Mouse (Mus musculus): Measurements from ENCODE around the gene 2810408A11Rik. TPM values are rescaled to one million over a fixed set of nuclear protein-coding genes. Genes with fewer than 3 reads are reported as not detected.

2810408A11Rik gene
- total and polyA plus RNA-seq, 2 experiments from 2014 or later = 3.9 to 6.3 TPM

GRCm38 (mm10) chr11:69945997-69946891 lies 45.5 kb upstream of the 2810408A11Rik start:
- peak overlapping the region; percentile 60 for H3K4me3 ChIP-seq (ENCODE audit: low read depth, low read length)
- H3K9ac ChIP-seq (replicated peaks; ENCODE audit: low read depth, low read length) = peak overlapping the region; percentile 50
- no peaks in the 10 kb centered on the region for H3K9me3 ChIP-seq (replicated peaks; ENCODE audit: control insufficient read depth, low read length)
- no peak for ATAC-seq (ENCODE audit: insufficient read depth, low read depth)
- peaks cover 38% of the 10 kb centered on the region for H3K36me3 ChIP-seq (replicated peaks; ENCODE audit: control insufficient read depth, insufficient read depth, low read length)
- peak overlapping the region; percentile 62 for H3K4me2 ChIP-seq (ENCODE audit: low read depth, low read length)
- 83% methylated on average over 18 of the region's 18 CpGs for WGBS
- H3K27ac ChIP-seq (ENCODE audit: low read depth) = peak overlapping the region; percentile 94
- no peaks in the 10 kb centered on the region for H3K27me3 ChIP-seq (ENCODE audit: control insufficient read depth, insufficient read depth, low read length)
- TF ChIP-seq EP300 (IDR thresholded peaks at IDR 0.05; ENCODE audit: low read depth) (no peak), CTCF (IDR thresholded peaks at IDR 0.05; ENCODE audit: low read depth) (no peak)
- peaks cover 11% of the 10 kb centered on the region for H3K4me1 ChIP-seq (ENCODE audit: control insufficient read depth, insufficient read depth)
- DNase-seq (ENCODE audit: low spot score) = no peak

- no peak for ATAC-seq (ENCODE audit: insufficient read depth, low read depth)
- 66% methylated on average over 13 of the region's 13 CpGs for whole genome bisulfite sequencing
- Histone ChIP-seq H3K9ac (replicated peaks; ENCODE audit: low read depth, low read length) (no peak overlapping the region), H3K4me1 (ENCODE audit: control insufficient read depth, insufficient read depth) (peaks cover 11% of the 10 kb centered on the region), H3K36me3 (replicated peaks; ENCODE audit: control insufficient read depth, insufficient read depth, low read length) (peaks cover 38% of the 10 kb centered on the region), H3K4me3 (ENCODE audit: low read depth, low read length) (no peak overlapping the region), H3K9me3 (replicated peaks; ENCODE audit: control insufficient read depth, low read length) (no peaks in the 10 kb centered on the region), H3K4me2 (ENCODE audit: low read depth, low read length) (no peak overlapping the region), H3K27ac (ENCODE audit: low read depth) (no peak overlapping the region), H3K27me3 (ENCODE audit: control insufficient read depth, insufficient read depth, low read length) (no peaks in the 10 kb centered on the region)
- TF ChIP-seq EP300 (IDR thresholded peaks at IDR 0.05; ENCODE audit: low read depth) = no peak
- TF ChIP-seq CTCF (IDR thresholded peaks at IDR 0.05; ENCODE audit: low read depth) = no peak
- no peak for DNase-seq (ENCODE audit: low spot score)
These were observed 44.4 kb upstream of the 2810408A11Rik start for GRCm38 (mm10) chr11:69945216-69945615.

- ATAC-seq (ENCODE audit: insufficient read depth, low read depth) (no peak), DNase-seq (ENCODE audit: low spot score) (no peak)
- Histone ChIP-seq H3K36me3 (replicated peaks; ENCODE audit: control insufficient read depth, insufficient read depth, low read length) (peaks cover 36% of the 10 kb centered on the region), H3K4me3 (ENCODE audit: low read depth, low read length) (no peak overlapping the region), H3K4me1 (ENCODE audit: control insufficient read depth, insufficient read depth) (peaks cover 28% of the 10 kb centered on the region), H3K9me3 (replicated peaks; ENCODE audit: control insufficient read depth, low read length) (no peaks in the 10 kb centered on the region), H3K27me3 (ENCODE audit: control insufficient read depth, insufficient read depth, low read length) (no peaks in the 10 kb centered on the region), H3K27ac (ENCODE audit: low read depth) (no peak overlapping the region), H3K4me2 (ENCODE audit: low read depth, low read length) (no peak overlapping the region), H3K9ac (replicated peaks; ENCODE audit: low read depth, low read length) (no peak overlapping the region)
- 65% methylated on average over 4 of the region's 4 CpGs for WGBS
- TF ChIP-seq EP300 (IDR thresholded peaks at IDR 0.05; ENCODE audit: low read depth) = no peak
- no peak for TF ChIP-seq CTCF (IDR thresholded peaks at IDR 0.05; ENCODE audit: low read depth)
These were observed 40.2 kb upstream of the 2810408A11Rik start for GRCm38 (mm10) chr11:69940962-69941361.

- TF ChIP-seq EP300 (IDR thresholded peaks at IDR 0.05; ENCODE audit: low read depth) = no peak
- no peak for TF ChIP-seq CTCF (IDR thresholded peaks at IDR 0.05; ENCODE audit: low read depth)
- H3K4me2 ChIP-seq (ENCODE audit: low read depth, low read length) = no peak overlapping the region
- whole genome bisulfite sequencing = 90% methylated on average over 17 of the region's 17 CpGs
- no peak for ATAC-seq (ENCODE audit: insufficient read depth, low read depth)
- H3K27me3 ChIP-seq (ENCODE audit: control insufficient read depth, insufficient read depth, low read length) = peaks cover 7% of the 10 kb centered on the region
- H3K9ac ChIP-seq (replicated peaks; ENCODE audit: low read depth, low read length) = no peak overlapping the region
- H3K27ac ChIP-seq (ENCODE audit: low read depth) = no peak overlapping the region
- H3K4me1 ChIP-seq (ENCODE audit: control insufficient read depth, insufficient read depth) = peaks cover 30% of the 10 kb centered on the region
- H3K36me3 ChIP-seq (replicated peaks; ENCODE audit: control insufficient read depth, insufficient read depth, low read length) = peaks cover 24% of the 10 kb centered on the region
- H3K4me3 ChIP-seq (ENCODE audit: low read depth, low read length) = no peak overlapping the region
- DNase-seq (ENCODE audit: low spot score) = no peak
- no peaks in the 10 kb centered on the region for H3K9me3 ChIP-seq (replicated peaks; ENCODE audit: control insufficient read depth, low read length)
These were observed 38.9 kb upstream of the 2810408A11Rik start for GRCm38 (mm10) chr11:69939731-69940130.

- H3K36me3 ChIP-seq (replicated peaks; ENCODE audit: control insufficient read depth, insufficient read depth, low read length) = peaks cover 20% of the 10 kb centered on the region
- TF ChIP-seq EP300 (IDR thresholded peaks at IDR 0.05; ENCODE audit: low read depth) = no peak
- no peak for TF ChIP-seq CTCF (IDR thresholded peaks at IDR 0.05; ENCODE audit: low read depth)
- no peaks in the 10 kb centered on the region for H3K9me3 ChIP-seq (replicated peaks; ENCODE audit: control insufficient read depth, low read length)
- ATAC-seq (ENCODE audit: insufficient read depth, low read depth) = no peak
- H3K4me1 ChIP-seq (ENCODE audit: control insufficient read depth, insufficient read depth) = peaks cover 30% of the 10 kb centered on the region
- peaks cover 8% of the 10 kb centered on the region for H3K27me3 ChIP-seq (ENCODE audit: control insufficient read depth, insufficient read depth, low read length)
- H3K4me2 ChIP-seq (ENCODE audit: low read depth, low read length) = no peak overlapping the region
- WGBS = 52% methylated on average over 5 of the region's 5 CpGs
- DNase-seq (ENCODE audit: low spot score) = no peak
- no peak overlapping the region for H3K27ac ChIP-seq (ENCODE audit: low read depth)
- H3K9ac ChIP-seq (replicated peaks; ENCODE audit: low read depth, low read length) = no peak overlapping the region
- H3K4me3 ChIP-seq (ENCODE audit: low read depth, low read length) = no peak overlapping the region
These were observed 38.4 kb upstream of the 2810408A11Rik start for GRCm38 (mm10) chr11:69939181-69939580.
